Mouse (Mus musculus): ENCODE measurements around the gene Lhx4. TPM values are rescaled to one million over a fixed set of nuclear protein-coding genes. Genes with fewer than 3 reads are reported as not detected.

Gene Lhx4
- not detected for polyA plus RNA-seq (2015; fragmentation: Illumina TruSeq; extraction: RNeasy Lipid Tissue Mini Kit (QIAGEN cat#74804); ENCODE audit: insufficient read depth, low replicate concordance)

GRCm38 (mm10) chr1:155751484-155752255, at the start of gene Lhx4:
TSS of gene Lhx4 (minus strand) at chr1:155751684.

Other genes starting within 250 kb of the Lhx4 start
- gene Acbd6, start 193.6 kb downstream of the Lhx4 start, polyA plus RNA-seq (2015; fragmentation: Illumina TruSeq; extraction: RNeasy Lipid Tissue Mini Kit (QIAGEN cat#74804); ENCODE audit: insufficient read depth, low replicate concordance), result 31.9 TPM
- 11.8 TPM for gene Qsox1, start 61.2 kb upstream of the Lhx4 start, polyA plus RNA-seq (2015; fragmentation: Illumina TruSeq; extraction: RNeasy Lipid Tissue Mini Kit (QIAGEN cat#74804); ENCODE audit: insufficient read depth, low replicate concordance)
- gene Cep350, start 221.6 kb upstream of the Lhx4 start, polyA plus RNA-seq (2015; fragmentation: Illumina TruSeq; extraction: RNeasy Lipid Tissue Mini Kit (QIAGEN cat#74804); ENCODE audit: insufficient read depth, low replicate concordance), result 41.5 TPM

All from spleen, adult 10 weeks (tissue).